Mouse (Mus musculus) spleen, adult 2 months (tissue): ENCODE data around the gene Scgb3a1.

Source experiments
- CTCF ChIP-seq: fragments of 200-500 bp; IDR thresholded peaks from 2 replicates; pipeline ENCODE4 v1.5.1; 2011; ENCODE audit warnings: mild to moderate bottlenecking, inconsistent platforms; ENCODE audit not compliant: insufficient read depth, insufficient read length, insufficient replicate concordance; ENCODE audit errors: extremely low read depth
- POLR2A ChIP-seq: fragments of 200-500 bp; IDR thresholded peaks from 2 replicates; pipeline ENCODE4 v1.6.1; 2011; ENCODE audit warnings: low read depth, low read length, inconsistent platforms

- TF ChIP-seq POLR2A (no peak), CTCF (no peak)
These were observed 13.1 kb upstream of the Scgb3a1 start for GRCm38 (mm10) chr11:49650113-49650993.
